Mouse (Mus musculus) liver, postnatal 0 days (tissue): ENCODE results near the gene Esrrg.

ENCODE experiments used
- CTCF ChIP-seq: sonication (generic); IDR thresholded peaks from 2 replicates; pipeline ENCODE4 v1.5.1; 2016; ENCODE audit warnings: antibody characterized with exemption, low read depth
- EP300 ChIP-seq: IDR thresholded peaks from 2 replicates; pipeline ENCODE4 v1.6.1; 2016; ENCODE audit warnings: antibody characterized with exemption, low read depth, mild to moderate bottlenecking

DNA sequence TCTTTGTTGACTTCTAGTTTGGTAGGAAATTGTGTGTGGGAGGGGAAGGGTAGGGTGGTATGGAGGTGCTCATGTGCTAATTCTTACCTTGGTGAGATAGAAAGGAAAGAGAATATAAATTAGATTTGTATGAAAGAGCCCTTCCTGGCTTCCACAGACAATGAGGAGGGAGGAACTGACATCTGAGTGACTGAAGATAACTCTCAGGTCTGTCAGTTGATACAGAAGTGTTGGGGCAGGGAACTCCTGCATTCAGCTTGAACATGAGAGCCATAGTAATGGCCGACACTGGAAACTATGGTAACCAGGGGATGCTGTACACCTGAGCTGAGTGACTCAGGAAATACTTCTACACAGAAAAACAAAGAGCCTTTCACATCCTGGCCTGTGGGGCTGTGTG lies 550.1 kb downstream of the Esrrg start:
- no peak for TF ChIP-seq CTCF
- no peak for TF ChIP-seq EP300
